Mouse (Mus musculus) forebrain, embryonic 11.5 days (tissue): Measurements from ENCODE around the gene Eef1akmt3. TPM values are rescaled to one million over a fixed set of nuclear protein-coding genes. Genes with fewer than 3 reads are reported as not detected.

ENCODE experiments used
- ATAC-seq: fragments of 200-750 bp; cut with Nextera tagmentation; replicated peaks from 2 replicates; pipeline ENCODE4 v1.8.0; 2017; ENCODE audit warnings: moderate TSS enrichment; ENCODE audit not compliant: low FRiP score
- DNase-seq: peaks from one replicate; pipeline ENCODE4 v3.0.0-alpha.2; 2017; ENCODE audit warnings: low spot score
- H3K27ac ChIP-seq: fragments of 300-500 bp; sonication (generic); 2 replicates; pipeline ENCODE4 v1.5.1; 2014; ENCODE audit warnings: low read depth, low read length
- H3K27me3 ChIP-seq: fragments of 300-500 bp; sonication (generic); 2 replicates; pipeline ENCODE4 v1.6.1; 2014; ENCODE audit warnings: mild to moderate bottlenecking, low read length, mixed read lengths; ENCODE audit not compliant: control insufficient read depth, insufficient read depth
- H3K36me3 ChIP-seq: fragments of 300-500 bp; sonication (generic); 2 replicates; pipeline ENCODE4 v1.6.1; 2014; ENCODE audit warnings: mild to moderate bottlenecking, low read length, moderate library complexity, mixed read lengths; ENCODE audit not compliant: control insufficient read depth, insufficient read depth
- H3K4me1 ChIP-seq: fragments of 300-500 bp; sonication (generic); replicated peaks from 2 replicates; pipeline ENCODE4 v1.6.1; 2014; ENCODE audit warnings: low read length, mixed read lengths; ENCODE audit not compliant: control insufficient read depth, insufficient read depth
- H3K4me2 ChIP-seq: fragments of 300-500 bp; sonication (generic); 2 replicates; pipeline ENCODE4 v1.6.1; 2014; ENCODE audit warnings: low read depth, mild to moderate bottlenecking, low read length, moderate library complexity, mixed read lengths; ENCODE audit not compliant: severe bottlenecking
- H3K4me3 ChIP-seq: fragments of 300-500 bp; sonication (generic); 2 replicates; pipeline ENCODE4 v1.5.1; 2014; ENCODE audit warnings: low read depth, low read length
- H3K9ac ChIP-seq: fragments of 300-500 bp; sonication (generic); 2 replicates; pipeline ENCODE4 v1.6.1; 2014; ENCODE audit warnings: low read length
- H3K9me3 ChIP-seq: fragments of 300-500 bp; sonication (generic); 2 replicates; pipeline ENCODE4 v1.6.1; 2016; ENCODE audit warnings: low read length, mixed read lengths; ENCODE audit not compliant: control insufficient read depth
- WGBS: fragments of 180-500 bp; shearing (Covaris S2); extraction: QIAGEN DNeasy Blood & Tissue Kit; methylation state at CpG from one replicate; pipeline ENCODE4 v1.1.7; 2014; 5-methylcytosine and 5-hydroxymethylcytosine counted together
- polyA plus RNA-seq: library from polyadenylated mRNA; unstranded; fragments of >200 nt; fragmentation: Nextera tagmentation; extraction: Ambion mirVana; gene quantifications from 2 replicates; pipeline ENCODE4 v1.2.1, GENCODE M21; 2014

Gene Eef1akmt3
- polyA plus RNA-seq, 1 experiment from 2014 or later: 0.11 TPM

DNA sequence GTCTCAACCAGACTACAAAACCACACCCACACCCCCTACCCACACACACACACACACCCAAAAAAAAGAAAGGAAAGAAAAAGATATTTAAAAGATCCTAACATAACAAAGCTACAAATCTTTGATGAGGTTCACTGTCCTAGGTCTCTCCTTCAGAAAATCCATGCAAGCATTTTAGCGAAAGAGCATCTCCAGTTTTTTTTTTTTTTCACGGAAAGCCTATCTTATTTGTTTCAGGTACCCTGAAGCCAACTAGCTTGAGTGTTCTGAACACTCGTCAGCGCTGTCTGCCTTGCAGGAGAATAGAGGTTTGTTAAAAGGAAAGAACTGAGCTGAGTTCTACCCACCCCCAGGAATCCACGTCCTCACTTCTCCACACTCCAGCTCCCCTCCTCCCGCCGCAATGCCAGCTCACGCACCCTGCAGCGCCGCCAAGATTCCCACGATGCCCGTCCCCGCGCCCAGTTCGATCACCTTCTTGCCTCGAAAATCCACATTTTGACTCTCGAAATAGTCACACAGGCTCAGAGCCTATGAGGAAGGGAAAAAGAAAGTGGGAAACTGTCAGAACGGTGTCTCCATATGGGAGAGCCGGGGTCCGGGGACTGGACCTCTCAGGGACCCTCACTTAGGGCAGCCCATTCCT is 621 bp downstream of the Eef1akmt3 start:
- peak overlapping the region; percentile 69 for H3K4me3 ChIP-seq
- H3K27me3 ChIP-seq: peaks cover 2% of the 10 kb centered on the region; the same call in 1 of the 2 replicates
- WGBS: under 1% methylated on average over 20 of the region's 20 CpGs
- H3K4me1 ChIP-seq: 0 out of 2 replicates have a peak, but pooled peaks cover 2% of the 10 kb centered on the region
- ATAC-seq (0 out of 2 replicates have a peak, but pooled peaks have one; percentile 17), DNase-seq (no peak)
- peak overlapping the region; percentile 58 for H3K9ac ChIP-seq
- H3K36me3 ChIP-seq: no peaks in the 10 kb centered on the region
- H3K9me3 ChIP-seq: no peaks in the 10 kb centered on the region
- no peak overlapping the region for H3K27ac ChIP-seq
- H3K4me2 ChIP-seq: peak overlapping the region; percentile 99

DNA sequence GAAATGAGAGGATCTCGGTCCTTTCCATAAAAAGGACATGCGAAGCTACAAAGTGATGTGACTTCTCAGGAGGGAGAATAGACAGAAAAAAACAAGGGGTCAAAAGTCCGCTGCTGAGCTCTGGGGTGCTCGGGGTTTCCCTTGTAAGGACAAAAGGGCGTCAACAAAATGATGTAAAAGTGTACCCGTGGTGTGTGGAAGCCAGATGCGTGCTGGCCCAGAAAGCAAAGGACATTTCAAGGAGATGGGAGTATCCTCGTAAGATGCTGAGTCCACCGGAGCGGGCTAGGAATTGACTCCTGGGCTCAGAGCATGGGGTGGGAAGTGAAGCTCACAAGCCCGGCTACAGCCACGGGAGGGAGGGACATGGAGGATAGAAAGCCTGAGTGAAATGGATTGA is 3.7 kb downstream of the Eef1akmt3 start:
- Histone ChIP-seq H3K9me3 (no peaks in the 10 kb centered on the region), H3K4me2 (no peak overlapping the region), H3K9ac (no peak overlapping the region), H3K4me1 (no peaks in the 10 kb centered on the region), H3K4me3 (no peak overlapping the region), H3K27ac (no peak overlapping the region), H3K27me3 (peaks cover 2% of the 10 kb centered on the region; the same call in 1 of the 2 replicates), H3K36me3 (no peaks in the 10 kb centered on the region)
- ATAC-seq (no peak), DNase-seq (no peak)
- 72% methylated on average over 12 of the region's 12 CpGs for WGBS

DNA sequence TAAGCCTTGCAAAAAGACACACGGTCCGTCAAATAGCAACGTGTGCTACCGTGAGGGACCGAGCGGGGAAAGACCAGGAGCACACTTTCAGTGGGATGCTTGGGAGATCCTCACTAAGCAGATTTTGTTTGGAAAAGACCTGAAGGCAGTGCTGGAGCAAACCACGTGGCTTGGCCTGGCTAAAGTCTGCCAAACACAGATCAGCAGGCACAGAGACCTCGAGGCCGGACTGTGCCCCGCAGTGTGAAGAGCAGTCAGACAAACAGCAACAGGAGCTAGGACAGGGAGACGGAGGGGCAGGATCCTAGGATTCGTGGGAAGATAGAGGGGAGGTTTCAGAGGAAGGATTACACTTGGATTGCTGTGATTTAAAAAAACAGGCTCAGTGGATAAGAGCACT is 5.0 kb downstream of the Eef1akmt3 start:
- H3K36me3 ChIP-seq: no peaks in the 10 kb centered on the region
- ATAC-seq (no peak), DNase-seq (no peak)
- no peak overlapping the region for H3K4me2 ChIP-seq
- no peak overlapping the region for H3K9ac ChIP-seq
- no peaks in the 10 kb centered on the region for H3K4me1 ChIP-seq
- H3K27me3 ChIP-seq: peaks cover 2% of the 10 kb centered on the region; the same call in 1 of the 2 replicates
- WGBS: 84% methylated on average over 12 of the region's 12 CpGs
- no peak overlapping the region for H3K27ac ChIP-seq
- H3K9me3 ChIP-seq: no peaks in the 10 kb centered on the region
- H3K4me3 ChIP-seq: no peak overlapping the region

DNA sequence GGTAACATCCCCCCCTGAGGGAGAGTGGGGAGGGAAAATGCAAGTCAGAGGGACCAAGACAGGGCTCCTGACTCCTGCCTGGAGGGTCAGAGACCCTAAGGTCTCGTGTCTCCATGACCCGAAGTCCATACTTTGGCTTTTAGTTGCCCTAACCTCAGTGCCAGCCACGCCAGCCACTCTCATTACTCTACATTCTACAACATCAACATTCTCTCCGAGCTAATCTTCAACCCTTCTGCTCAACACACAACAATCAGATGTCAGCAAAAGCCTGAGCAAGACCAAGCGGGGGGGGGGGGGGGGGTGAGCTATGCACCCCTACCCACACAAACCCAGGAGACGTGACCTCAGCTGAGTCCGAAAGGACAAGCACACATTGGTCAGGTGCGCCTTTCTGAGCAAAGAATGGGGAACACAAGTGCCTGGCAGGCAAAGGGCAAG is 8.0 kb downstream of the Eef1akmt3 start:
- 83% methylated on average over 8 of the region's 8 CpGs for WGBS
- H3K4me2 ChIP-seq: no peak overlapping the region
- DNase-seq: no peak

DNA sequence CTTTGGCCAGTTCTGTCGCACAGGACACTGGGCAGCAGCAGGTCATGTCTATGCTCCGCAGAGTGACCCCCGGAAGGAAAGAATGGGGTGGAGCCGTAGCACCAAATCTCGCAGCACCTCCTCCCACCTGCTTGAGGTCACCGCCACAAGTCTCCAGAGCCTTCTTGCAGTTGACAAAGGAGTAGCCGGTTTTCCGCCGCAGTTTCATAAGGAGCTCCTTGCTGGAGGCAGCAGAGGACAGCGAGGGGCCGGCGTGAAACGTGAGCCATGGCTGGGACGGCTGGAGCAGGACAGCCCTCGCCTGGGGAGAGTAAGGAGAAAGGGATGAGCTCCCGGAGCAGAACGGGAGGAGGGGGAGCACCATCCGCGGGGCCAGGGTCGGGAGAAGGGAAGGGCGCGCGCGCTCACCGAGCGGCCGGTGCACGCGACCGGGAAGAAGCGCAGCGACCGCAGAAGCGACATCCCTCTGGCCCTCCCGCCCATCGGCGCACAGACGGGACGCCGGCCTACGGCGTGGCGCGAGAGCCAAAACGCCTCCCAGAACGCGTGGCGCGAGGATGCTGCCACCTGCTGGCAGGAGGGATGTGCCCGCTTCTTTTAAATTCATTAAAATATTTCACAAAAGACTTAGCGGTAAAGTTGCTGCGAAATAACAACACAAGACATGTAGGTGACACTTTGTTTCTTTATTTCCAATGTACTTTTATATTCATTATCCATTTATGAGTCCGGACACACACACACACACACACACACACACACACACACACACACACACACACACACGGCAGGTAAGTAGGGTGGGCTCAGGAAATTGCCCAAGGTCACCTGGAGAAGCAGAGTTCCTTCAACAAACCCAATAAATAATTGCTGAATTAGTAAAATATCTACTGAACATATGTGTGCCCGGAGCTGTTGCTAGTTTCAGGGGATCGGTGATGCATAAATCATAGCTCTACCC is 10.7 kb downstream of the Eef1akmt3 start, which contains the start of gene Tsfm:
TSS of gene Tsfm (minus strand) at position 505 of the 961 bp plus-strand sequence.
- DNase-seq (peak; percentile 94), ATAC-seq (peak; percentile 86)
- H3K9ac ChIP-seq: peak within 1 kb of the TSS; percentile 93
- H3K27ac ChIP-seq: peak within 1 kb of the TSS; percentile 66; the same call in 1 of the 2 replicates
- H3K9me3 ChIP-seq: no peaks in the 10 kb centered on the region
- peaks cover 2% of the 10 kb centered on the region; the same call in 1 of the 2 replicates for H3K36me3 ChIP-seq
- peak within 1 kb of the TSS; percentile 59 for H3K4me3 ChIP-seq
- WGBS: 6% methylated on average over 55 of the region's 56 CpGs
- peak within 1 kb of the TSS; percentile 79 for H3K4me2 ChIP-seq
- no peaks in the 10 kb centered on the region for H3K27me3 ChIP-seq
- peaks cover 4% of the 10 kb centered on the region for H3K4me1 ChIP-seq

More for the DNA sequence above, 8.0 kb downstream of the Eef1akmt3 start:
- H3K27me3 ChIP-seq: no peaks in the 10 kb centered on the region
- no peak overlapping the region for H3K4me3 ChIP-seq
- no peak overlapping the region for H3K9ac ChIP-seq
- no peak for ATAC-seq
- no peaks in the 10 kb centered on the region; the same call in 1 of the 2 replicates for H3K36me3 ChIP-seq
- no peak overlapping the region for H3K27ac ChIP-seq
- peaks cover 4% of the 10 kb centered on the region for H3K4me1 ChIP-seq
- H3K9me3 ChIP-seq: no peaks in the 10 kb centered on the region

DNA sequence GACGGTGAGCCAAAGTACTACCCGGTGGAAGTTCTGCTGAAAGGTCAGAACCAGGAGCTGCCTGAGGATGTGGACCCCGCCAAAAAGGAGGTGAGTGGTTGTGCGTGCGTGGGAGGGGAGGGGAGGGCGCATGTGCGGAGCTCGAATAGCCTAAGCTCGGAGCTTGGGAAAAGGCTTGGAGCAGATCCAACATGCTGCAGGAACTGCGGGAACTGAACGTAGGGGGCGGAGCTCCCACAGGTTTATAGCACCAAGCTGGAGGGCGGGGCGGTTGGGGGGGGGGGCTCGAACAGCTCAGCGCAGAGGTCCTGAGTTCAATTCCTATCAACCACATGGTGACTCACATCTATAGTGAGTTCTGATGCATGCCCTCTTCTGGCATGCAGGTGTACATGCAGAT is 22.9 kb downstream of the Eef1akmt3 start:
- ATAC-seq: no peak
- Histone ChIP-seq H3K9me3 (no peaks in the 10 kb centered on the region), H3K4me2 (no peak overlapping the region), H3K4me3 (no peak overlapping the region), H3K4me1 (no peaks in the 10 kb centered on the region), H3K27me3 (no peaks in the 10 kb centered on the region), H3K27ac (no peak overlapping the region), H3K36me3 (no peaks in the 10 kb centered on the region; the same call in 1 of the 2 replicates), H3K9ac (no peak overlapping the region)
- no peak for DNase-seq
- 81% methylated on average over 16 of the region's 16 CpGs for WGBS

DNA sequence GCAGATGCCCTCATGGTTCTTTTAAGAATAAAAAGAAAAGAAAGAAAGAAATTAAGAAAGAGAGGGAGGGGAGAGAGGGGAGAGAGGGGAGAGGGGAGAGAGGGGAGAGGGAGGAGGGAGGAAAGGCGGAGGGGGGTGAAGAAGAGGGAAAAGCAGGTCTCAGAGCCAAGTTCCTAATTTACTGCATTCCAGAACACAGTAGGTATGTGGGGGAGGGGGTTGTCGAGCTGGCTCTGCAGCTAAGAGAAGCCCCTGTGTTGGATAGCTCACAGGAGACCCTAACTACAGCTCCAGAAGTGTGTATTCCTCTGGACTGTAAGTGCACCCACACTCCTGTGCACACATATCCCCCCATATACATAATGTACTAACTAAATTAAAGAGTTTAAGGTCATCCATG is 24.2 kb downstream of the Eef1akmt3 start:
- Histone ChIP-seq H3K4me1 (no peaks in the 10 kb centered on the region), H3K9me3 (no peaks in the 10 kb centered on the region), H3K4me3 (no peak overlapping the region), H3K36me3 (no peaks in the 10 kb centered on the region; the same call in 1 of the 2 replicates), H3K4me2 (no peak overlapping the region), H3K9ac (no peak overlapping the region), H3K27ac (no peak overlapping the region), H3K27me3 (no peaks in the 10 kb centered on the region)
- DNase-seq: no peak
- WGBS: 30% methylated on average over 2 of the region's 2 CpGs
- ATAC-seq: no peak

DNA sequence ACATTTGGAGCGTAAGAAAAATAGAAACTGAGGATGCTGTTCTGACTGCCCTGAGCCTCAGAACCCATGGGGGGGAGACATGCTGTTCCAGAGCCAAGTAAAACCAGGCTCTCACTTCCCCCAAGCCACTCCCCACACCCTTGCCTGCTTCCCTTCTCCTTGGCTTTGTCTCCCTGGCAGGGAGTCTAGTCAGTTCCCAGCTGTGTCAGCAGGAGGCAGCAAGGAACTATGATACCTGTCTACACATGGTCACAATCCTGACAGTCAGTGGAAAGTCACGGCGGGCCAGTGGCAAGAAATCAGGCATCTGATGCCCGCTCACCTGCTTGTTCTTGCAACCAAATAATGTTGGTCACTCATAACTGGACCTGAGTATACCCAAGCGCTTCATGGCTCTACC is 24.8 kb downstream of the Eef1akmt3 start:
- Histone ChIP-seq H3K27me3 (no peaks in the 10 kb centered on the region), H3K27ac (no peak overlapping the region), H3K36me3 (no peaks in the 10 kb centered on the region), H3K9ac (no peak overlapping the region), H3K4me2 (no peak overlapping the region), H3K4me3 (no peak overlapping the region), H3K4me1 (no peaks in the 10 kb centered on the region), H3K9me3 (no peaks in the 10 kb centered on the region)
- WGBS: 64% methylated on average over 5 of the region's 5 CpGs
- DNase-seq (no peak), ATAC-seq (no peak)
